11 mouse cellular contexts compared by ENCODE assay signal in the genomic region with DNA sequence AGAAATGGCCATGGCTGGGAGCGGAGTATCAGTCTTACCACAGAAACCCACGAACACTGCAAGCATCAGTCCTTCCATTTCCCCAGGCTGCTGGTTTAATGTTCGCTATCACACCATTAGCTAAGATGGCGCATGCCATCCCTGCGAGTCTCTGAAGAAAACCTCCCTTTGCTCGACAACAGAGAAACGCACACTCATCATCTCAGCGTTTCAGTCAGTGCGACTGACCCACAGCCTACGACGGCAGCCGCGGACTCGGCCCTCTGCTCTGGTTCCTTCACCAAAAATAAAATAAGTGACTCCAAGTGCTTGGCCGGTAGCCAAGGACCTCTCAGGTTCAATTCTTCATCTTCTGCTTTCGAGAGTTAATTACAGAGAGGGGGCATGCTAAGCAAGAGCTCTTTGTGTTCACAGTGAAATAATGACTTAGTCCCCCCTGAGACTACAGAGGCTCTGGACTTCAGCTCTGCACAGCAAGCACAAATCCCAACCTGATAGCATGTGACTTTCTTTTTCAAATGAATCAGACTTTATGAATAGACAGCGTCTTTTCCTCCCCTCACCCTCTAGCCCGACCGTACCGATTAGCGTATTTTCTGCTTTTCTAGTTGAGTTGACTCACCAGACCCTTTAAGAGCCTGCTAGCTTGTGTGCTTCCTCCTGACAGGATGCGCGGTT. TPM values are rescaled to one million over a fixed set of nuclear protein-coding genes. Genes with fewer than 3 reads are reported as not detected.
A peak's percentile ranks its signal among the peaks of the same experiment; 100 is the strongest.
DNase-seq lines count a peak whose midpoint lies in the region; ATAC-seq and TF ChIP-seq lines count a peak whose summit lies in the region.
"Had no signal": no experiment of that assay in that cellular context is flagged by ENCODE, and none has a peak within 500 bp of the region (broad histone marks: within the 10 kb centered on the region; RNA-seq: fewer than 3 reads in every experiment).

No protein-coding gene starts in this region.

- H3K27me3 ChIP-seq in heart, embryonic 14.5 days (ENCODE audit: control insufficient read depth, insufficient read depth, low read length): no peaks in the 10 kb centered on the region
- H3K27me3 ChIP-seq in heart, embryonic 11.5 days (ENCODE audit: control insufficient read depth, insufficient read depth, low read length): no peaks in the 10 kb centered on the region
- H3K27me3 ChIP-seq in embryonic facial prominence, embryonic 14.5 days (replicated peaks; ENCODE audit: control insufficient read depth, insufficient read depth, low read length): no peaks in the 10 kb centered on the region
- H3K27me3 ChIP-seq in hindbrain, postnatal 0 days (ENCODE audit: insufficient read depth, low read length): no peaks in the 10 kb centered on the region

- no peaks in the 10 kb centered on the region for H3K36me3 ChIP-seq in heart, embryonic 14.5 days (ENCODE audit: control insufficient read depth, insufficient read depth, low read length)
- no peaks in the 10 kb centered on the region for H3K36me3 ChIP-seq in heart, embryonic 11.5 days (ENCODE audit: control insufficient read depth, insufficient read depth, low read length)
- H3K36me3 ChIP-seq in embryonic facial prominence, embryonic 14.5 days (ENCODE audit: control insufficient read depth, insufficient read depth, low read length): no peaks in the 10 kb centered on the region
- H3K36me3 ChIP-seq in hindbrain, postnatal 0 days (ENCODE audit: insufficient read depth, low read length): no peaks in the 10 kb centered on the region

- no peak for TF ChIP-seq CTCF in hindbrain, postnatal 0 days (IDR thresholded peaks at IDR 0.05; ENCODE audit: low read depth)

- H3K4me3 ChIP-seq in heart, embryonic 14.5 days (ENCODE audit: control insufficient read depth in 1 of 2, insufficient read depth in 1 of 2, low read depth in 1 of 2, low read length in 2 of 2): no peak overlapping the region
- H3K4me3 ChIP-seq in heart, embryonic 11.5 days (ENCODE audit: low read depth, low read length): no peak overlapping the region
- H3K4me3 ChIP-seq in embryonic facial prominence, embryonic 14.5 days (ENCODE audit: low read depth, low read length): no peak overlapping the region
- no peak overlapping the region for H3K4me3 ChIP-seq in hindbrain, postnatal 0 days (ENCODE audit: low read length)

- H3K4me2 ChIP-seq in heart, embryonic 14.5 days (ENCODE audit: low read length): peak overlapping the region; percentile 21; the same call in 1 of the 2 replicates
- no peak overlapping the region for H3K4me2 ChIP-seq in heart, embryonic 11.5 days
- peak overlapping the region; percentile 38 for H3K4me2 ChIP-seq in embryonic facial prominence, embryonic 14.5 days (ENCODE audit: low read depth, low read length)
- peak overlapping the region; percentile 16; the same call in 1 of the 2 replicates for H3K4me2 ChIP-seq in hindbrain, postnatal 0 days (ENCODE audit: low read depth, low read length)

- H3K27ac ChIP-seq in heart, embryonic 14.5 days (replicated peaks in 1 of 2; ENCODE audit: control insufficient read depth in 1 of 2, insufficient read depth in 1 of 2, low read depth in 2 of 2, low read length in 2 of 2): no peak overlapping the region
- H3K27ac ChIP-seq in heart, embryonic 11.5 days (ENCODE audit: low read depth, low read length): no peak overlapping the region
- no peak overlapping the region; the same call in 1 of the 2 replicates for H3K27ac ChIP-seq in embryonic facial prominence, embryonic 14.5 days (replicated peaks; ENCODE audit: low read depth, low read length)
- no peak overlapping the region; the same call in 1 of the 2 replicates for H3K27ac ChIP-seq in hindbrain, postnatal 0 days

- WGBS in heart, embryonic 14.5 days: 65% methylated on average over 23 of the region's 23 CpGs
- 74% methylated on average over 23 of the region's 23 CpGs for WGBS in heart, embryonic 11.5 days (ENCODE audit: insufficient replicate concordance)
- WGBS in embryonic facial prominence, embryonic 14.5 days: 51% methylated on average over 23 of the region's 23 CpGs
- 44% methylated on average over 23 of the region's 23 CpGs for WGBS in hindbrain, postnatal 0 days

- no peak for ATAC-seq in heart, embryonic 14.5 days (ENCODE audit: insufficient number of reproducible peaks, insufficient read depth, low FRiP score, low read depth)
- ATAC-seq in heart, embryonic 11.5 days (replicated peaks; ENCODE audit: insufficient number of reproducible peaks, low FRiP score, low TSS enrichment): no peak
- peak; percentile 70 for ATAC-seq in embryonic facial prominence, embryonic 14.5 days (ENCODE audit: low read depth)
- ATAC-seq in hindbrain, postnatal 0 days: peak; percentile 49; the same call in 1 of the 2 replicates
- ATAC-seq: activated CD4-positive, CD25-positive, alpha-beta regulatory T cell, adult 4 months; lung, postnatal 0 days had no signal

- H3K4me1 ChIP-seq in heart, embryonic 14.5 days (ENCODE audit: control insufficient read depth in 2 of 2, insufficient read depth in 2 of 2, low read length in 2 of 2): peaks cover 0 to 3% of the 10 kb centered on the region in 2 experiments; a peak in 1 of 4 replicates
- no peaks in the 10 kb centered on the region for H3K4me1 ChIP-seq in heart, embryonic 11.5 days (ENCODE audit: control insufficient read depth, insufficient read depth, low read length)
- H3K4me1 ChIP-seq in embryonic facial prominence, embryonic 14.5 days (ENCODE audit: control insufficient read depth, insufficient read depth, low read length): no peaks in the 10 kb centered on the region
- H3K4me1 ChIP-seq in hindbrain, postnatal 0 days (ENCODE audit: insufficient read depth, low read length): no peaks in the 10 kb centered on the region

- no peak overlapping the region for H3K9ac ChIP-seq in heart, embryonic 14.5 days (ENCODE audit: low read length)
- H3K9ac ChIP-seq in heart, embryonic 11.5 days (ENCODE audit: low read depth, low read length): no peak overlapping the region
- H3K9ac ChIP-seq in embryonic facial prominence, embryonic 14.5 days (ENCODE audit: low read depth, low read length): no peak overlapping the region
- no peak overlapping the region for H3K9ac ChIP-seq in hindbrain, postnatal 0 days (replicated peaks; ENCODE audit: low read length)

- H3K9me3 ChIP-seq in heart, embryonic 14.5 days (ENCODE audit: control insufficient read depth, low read length): 0 out of 2 replicates have a peak, but pooled peaks cover 3% of the 10 kb centered on the region
- H3K9me3 ChIP-seq in heart, embryonic 11.5 days (replicated peaks; ENCODE audit: control insufficient read depth, low read length): no peaks in the 10 kb centered on the region
- no peaks in the 10 kb centered on the region for H3K9me3 ChIP-seq in embryonic facial prominence, embryonic 14.5 days (ENCODE audit: control insufficient read depth, low read length)
- no peaks in the 10 kb centered on the region for H3K9me3 ChIP-seq in hindbrain, postnatal 0 days (ENCODE audit: low read length)

- DNase-seq in A20 (ENCODE audit: low read depth, low spot score): peak; percentile 36
- peak; percentile 67 for DNase-seq in embryonic facial prominence, embryonic 14.5 days (ENCODE audit: low spot score)
- peak; percentile 35 for DNase-seq in hindbrain, postnatal 0 days (ENCODE audit: low spot score)
- no peak for DNase-seq in gastrocnemius, postnatal 10 days
- DNase-seq in spleen, postnatal 4 days (ENCODE audit: low spot score in 2 of 2): no peak
- no peak for DNase-seq in lung, postnatal 25 days (ENCODE audit: low spot score)
- DNase-seq: heart, postnatal 10 days had no signal

RNA-seq across cellular contexts. Expression of a gene that starts 1.4 kb away (rescaled TPM):
- 1.6 and 1.8 TPM in 2 replicates for polyA plus RNA-seq in heart, embryonic 14.5 days (2014; fragmentation: Nextera tagmentation; extraction: Ambion mirVana)
- polyA plus RNA-seq in heart, embryonic 11.5 days (2014; fragmentation: Nextera tagmentation; extraction: Ambion mirVana): 1.1 and 1.8 TPM in 2 replicates
- 6.7 and 10.4 TPM in 2 replicates for polyA plus RNA-seq in embryonic facial prominence, embryonic 14.5 days (2014; fragmentation: Nextera tagmentation; extraction: Ambion mirVana)
- total RNA-seq in hindbrain, postnatal 0 days (2014; rRNA removed): 2.5 and 2.6 TPM in 2 replicates
- polyA plus RNA-seq in hindbrain, postnatal 0 days (2015; fragmentation: Nextera tagmentation; extraction: Ambion mirVana): 5.0 and 6.0 TPM in 2 replicates
- total RNA-seq in gastrocnemius, postnatal 10 days (2021): 1 to 10 TPM; 1.7 to 2.2 TPM

Comparison
In these comparisons a context has a peak if more than half of its experiments do, and no peak if none do; other contexts are left out.
1. ATAC-seq: peak in embryonic facial prominence, embryonic 14.5 days (single experiment) and hindbrain, postnatal 0 days (single experiment); none in heart, embryonic 14.5 days (single experiment) and heart, embryonic 11.5 days (single experiment).
2. DNase-seq: peak in A20 (single experiment), embryonic facial prominence, embryonic 14.5 days (single experiment) and hindbrain, postnatal 0 days (single experiment); none in gastrocnemius, postnatal 10 days (single experiment), spleen, postnatal 4 days (0 of 2) and lung, postnatal 25 days (single experiment).